Mouse (Mus musculus): ENCODE data around the gene Pkp4. TPM values are rescaled to one million over a fixed set of nuclear protein-coding genes. Genes with fewer than 3 reads are reported as not detected.

The Pkp4 gene
- total and polyA plus RNA-seq, 3 experiments: not detected

- H3K36me3 ChIP-seq (ENCODE audit: control insufficient read depth in 1 of 2, insufficient read depth in 2 of 2, low read length in 2 of 2): no peaks in the 10 kb centered on the region
- H3K27me3 ChIP-seq (ENCODE audit: control insufficient read depth in 1 of 2, insufficient read depth in 2 of 2, low read length in 2 of 2): no peaks in the 10 kb centered on the region
- H3K4me3 ChIP-seq (ENCODE audit: control insufficient read depth in 1 of 2, insufficient read depth in 1 of 2, low read depth in 2 of 2, low read length in 2 of 2): no peak overlapping the region
- H3K79me2 ChIP-seq (ENCODE audit: control insufficient read depth, insufficient read depth, low read length, poor library complexity): no peaks in the 10 kb centered on the region
- no peak overlapping the region for H3K9ac ChIP-seq (ENCODE audit: control insufficient read depth, low read depth, low read length, poor library complexity, severe bottlenecking)
- no peaks in the 10 kb centered on the region for H3K9me3 ChIP-seq (replicated peaks; ENCODE audit: insufficient read depth, low read length)
- H3K27ac ChIP-seq (ENCODE audit: control insufficient read depth, low read depth, low read length): no peak overlapping the region
- no peak for TF ChIP-seq TAL1 (IDR thresholded peaks at IDR 0.05; ENCODE audit: low read length)
- no peak for TF ChIP-seq JUND (IDR thresholded peaks at IDR 0.05; ENCODE audit: low read depth, low read length)
- TF ChIP-seq ETS1 (IDR thresholded peaks at IDR 0.05; ENCODE audit: low read depth, low read length): no peak
- no peak for TF ChIP-seq ZNF384 (IDR thresholded peaks at IDR 0.05; ENCODE audit: low read depth, low read length)
- no peak for TF ChIP-seq MYB (IDR thresholded peaks at IDR 0.05; ENCODE audit: low read depth, low read length)
- TF ChIP-seq POLR2AphosphoS2 (IDR thresholded peaks at IDR 0.05; ENCODE audit: low read length): no peak
- no peak for TF ChIP-seq SMC3 (IDR thresholded peaks at IDR 0.05; ENCODE audit: low read depth, low read length)
- no peak for TF ChIP-seq MAFK (IDR thresholded peaks at IDR 0.05; ENCODE audit: borderline replicate concordance, low read depth, low read length)
- TF ChIP-seq CHD1 (IDR thresholded peaks at IDR 0.05; ENCODE audit: low read depth, low read length): no peak
- no peak for TF ChIP-seq TBP (IDR thresholded peaks at IDR 0.05; ENCODE audit: low read depth, low read length)
- TF ChIP-seq TCF12 (IDR thresholded peaks at IDR 0.05; ENCODE audit: low read depth, low read length): no peak
- TF ChIP-seq MYC (IDR thresholded peaks at IDR 0.05; ENCODE audit: low read depth, low read length): no peak
- TF ChIP-seq USF1 (IDR thresholded peaks at IDR 0.05; ENCODE audit: low read depth, low read length): no peak
- no peak for TF ChIP-seq MEF2A (IDR thresholded peaks at IDR 0.05; ENCODE audit: extremely low read depth, insufficient replicate concordance, low read depth, low read length, poor library complexity, severe bottlenecking)
- no peak for TF ChIP-seq NRF1 (IDR thresholded peaks at IDR 0.05; ENCODE audit: insufficient read depth, low read depth, low read length, poor library complexity, severe bottlenecking)
- TF ChIP-seq GATA1 (IDR thresholded peaks at IDR 0.05; ENCODE audit: low read depth, low read length): no peak
- no peak for TF ChIP-seq NELFE (IDR thresholded peaks at IDR 0.05; ENCODE audit: low read depth, low read length)
- no peak for TF ChIP-seq MXI1 (IDR thresholded peaks at IDR 0.05; ENCODE audit: low read depth, low read length)
- no peak for TF ChIP-seq RCOR1 (IDR thresholded peaks at IDR 0.05; ENCODE audit: low read depth, low read length)
- no peak for TF ChIP-seq BHLHE40 (IDR thresholded peaks at IDR 0.05; ENCODE audit: borderline replicate concordance, low read depth, low read length)
- DNase-seq (ENCODE audit: low read depth, low spot score): no peak
- H3K4me1 ChIP-seq (ENCODE audit: control insufficient read depth in 1 of 2, insufficient read depth in 2 of 2, low read length in 2 of 2): no peaks in the 10 kb centered on the region
These were observed 36.5 kb downstream of the Pkp4 start for GRCm38 (mm10) chr2:59197156-59197555.

- Histone ChIP-seq H3K79me2 (ENCODE audit: control insufficient read depth, insufficient read depth, low read length, poor library complexity) (no peaks in the 10 kb centered on the region), H3K36me3 (ENCODE audit: control insufficient read depth in 1 of 2, insufficient read depth in 2 of 2, low read length in 2 of 2) (no peaks in the 10 kb centered on the region), H3K9me3 (replicated peaks; ENCODE audit: insufficient read depth, low read length) (no peaks in the 10 kb centered on the region), H3K27ac (ENCODE audit: control insufficient read depth, low read depth, low read length) (no peak overlapping the region), H3K27me3 (ENCODE audit: control insufficient read depth in 1 of 2, insufficient read depth in 2 of 2, low read length in 2 of 2) (no peaks in the 10 kb centered on the region), H3K9ac (ENCODE audit: control insufficient read depth, low read depth, low read length, poor library complexity, severe bottlenecking) (no peak overlapping the region), H3K4me3 (ENCODE audit: control insufficient read depth in 1 of 2, insufficient read depth in 1 of 2, low read depth in 2 of 2, low read length in 2 of 2) (no peak overlapping the region), H3K4me1 (ENCODE audit: control insufficient read depth in 1 of 2, insufficient read depth in 2 of 2, low read length in 2 of 2) (no peaks in the 10 kb centered on the region)
- no peak for DNase-seq (ENCODE audit: low read depth, low spot score)
- TF ChIP-seq CTCF (IDR thresholded peaks at IDR 0.05 in 2 of 3, conservative IDR thresholded peaks at IDR 0.05 in 1 of 3; ENCODE audit: control insufficient read depth in 1 of 3, insufficient read depth in 1 of 3, low read depth in 2 of 3, low read length in 3 of 3, poor library complexity in 1 of 3, severe bottlenecking in 1 of 3): no peak
- no peak for TF ChIP-seq HCFC1 (IDR thresholded peaks at IDR 0.05; ENCODE audit: low read depth, low read length)
- TF ChIP-seq SIN3A (IDR thresholded peaks at IDR 0.05; ENCODE audit: low read length): no peak
- TF ChIP-seq E2F4 (IDR thresholded peaks at IDR 0.05; ENCODE audit: borderline replicate concordance, low read depth, low read length): no peak
- no peak for TF ChIP-seq SMC3 (IDR thresholded peaks at IDR 0.05; ENCODE audit: low read depth, low read length)
- TF ChIP-seq MYB (IDR thresholded peaks at IDR 0.05; ENCODE audit: low read depth, low read length): no peak
- TF ChIP-seq MXI1 (IDR thresholded peaks at IDR 0.05; ENCODE audit: low read depth, low read length): no peak
- no peak for TF ChIP-seq RCOR1 (IDR thresholded peaks at IDR 0.05; ENCODE audit: low read depth, low read length)
- no peak for TF ChIP-seq JUND (IDR thresholded peaks at IDR 0.05; ENCODE audit: low read depth, low read length)
- TF ChIP-seq POLR2AphosphoS2 (IDR thresholded peaks at IDR 0.05; ENCODE audit: low read length): no peak
- TF ChIP-seq UBTF (IDR thresholded peaks at IDR 0.05; ENCODE audit: borderline replicate concordance, insufficient read depth, low read depth, low read length): no peak
- TF ChIP-seq POLR2AphosphoS5 (IDR thresholded peaks at IDR 0.05; ENCODE audit: borderline replicate concordance, low read depth, low read length): no peak
These were observed 38.9 kb downstream of the Pkp4 start for GRCm38 (mm10) chr2:59199476-59199976.
